Mouse (Mus musculus): ENCODE results near the gene Neurl1a. TPM values are rescaled to one million over a fixed set of nuclear protein-coding genes. Genes with fewer than 3 reads are reported as not detected.

Gene Neurl1a
- polyA plus RNA-seq, 1 experiment: 3.7 TPM

DNA sequence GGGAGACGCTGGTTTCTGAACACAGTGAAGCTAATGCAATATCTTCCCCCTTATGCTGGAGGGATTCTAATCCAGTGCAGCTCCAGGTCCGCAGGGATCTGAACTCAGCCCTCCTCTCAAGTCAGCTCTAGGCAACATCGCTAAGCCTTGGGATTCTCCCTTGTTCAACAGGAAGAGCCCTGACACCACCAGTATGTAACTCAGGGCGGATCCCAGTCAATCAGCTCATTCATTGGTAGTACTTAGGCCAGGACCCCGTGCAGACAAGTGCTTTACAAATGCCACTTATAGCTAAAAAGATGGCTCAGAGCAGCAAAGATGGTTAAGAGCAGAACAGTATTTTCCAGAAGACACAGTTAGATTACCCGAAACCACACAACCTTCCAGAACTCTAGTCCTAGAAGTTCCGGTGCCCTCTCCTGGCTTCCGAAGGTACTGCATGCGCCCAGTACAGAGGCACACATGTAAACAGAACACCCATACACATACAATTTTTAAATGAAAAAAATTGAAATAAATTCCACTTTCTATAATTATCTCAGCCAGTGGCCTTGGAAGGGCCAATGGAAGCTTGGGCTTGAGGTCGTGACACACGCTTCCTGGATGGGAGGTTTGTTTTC lies 9.7 kb upstream of the Neurl1a start:
- H3ac ChIP-seq (ENCODE audit: control insufficient read depth, insufficient read length, low read depth): no peak overlapping the region
- H3K36me3 ChIP-seq (ENCODE audit: control insufficient read depth, insufficient read depth): no peaks in the 10 kb centered on the region
- peaks cover 8% of the 10 kb centered on the region for H3K27me3 ChIP-seq (ENCODE audit: control insufficient read depth, insufficient read depth, insufficient read length)
- no peaks in the 10 kb centered on the region for H3K79me3 ChIP-seq (ENCODE audit: low read depth)
- peak; percentile 62 for TF ChIP-seq MAX (IDR thresholded peaks at IDR 0.05)
- TF ChIP-seq CEBPB (IDR thresholded peaks at IDR 0.05; ENCODE audit: low read depth): no peak
- TF ChIP-seq MYOG (IDR thresholded peaks at IDR 0.05; ENCODE audit: control insufficient read depth, extremely low read depth, insufficient read length): no peak
- TF ChIP-seq CTCF (IDR thresholded peaks at IDR 0.05; ENCODE audit: control insufficient read depth, insufficient read depth, insufficient read length): peak; percentile 24
- TF ChIP-seq FOSL1 (IDR thresholded peaks at IDR 0.05; ENCODE audit: insufficient read depth, low read length, poor library complexity, severe bottlenecking): no peak
- TF ChIP-seq USF1 (IDR thresholded peaks at IDR 0.05; ENCODE audit: low read depth): no peak
- TF ChIP-seq MYOD1 (IDR thresholded peaks at IDR 0.05; ENCODE audit: control insufficient read depth, insufficient read length, low read depth): no peak
- no peaks in the 10 kb centered on the region for H3K79me2 ChIP-seq (ENCODE audit: control insufficient read depth, insufficient read depth)
- no peak overlapping the region for H3K4me3 ChIP-seq (ENCODE audit: insufficient read depth, poor library complexity, severe bottlenecking)

DNA sequence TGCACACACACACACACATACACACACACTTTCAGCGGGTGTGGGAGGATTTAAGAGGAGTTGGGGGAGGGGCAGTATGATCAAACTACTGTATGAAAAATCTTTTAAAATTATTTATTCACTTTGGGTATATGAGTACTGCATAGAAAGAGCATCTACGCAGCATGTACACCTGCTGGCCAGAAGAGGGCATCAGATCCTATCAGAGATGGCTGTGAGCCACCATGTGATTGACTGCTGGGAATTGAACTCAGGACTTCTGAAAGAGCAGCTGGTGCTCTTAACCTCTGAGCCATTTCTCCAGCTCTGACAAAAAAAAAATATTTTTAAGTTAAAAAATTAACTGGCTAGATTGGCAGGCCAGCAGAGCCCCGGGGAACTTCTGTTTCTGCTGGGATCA lies 4.1 kb upstream of the Neurl1a start:
- H3ac ChIP-seq (ENCODE audit: control insufficient read depth, insufficient read length, low read depth): no peak overlapping the region
- TF ChIP-seq MYOG (IDR thresholded peaks at IDR 0.05; ENCODE audit: control insufficient read depth, extremely low read depth, insufficient read length) (no peak), MYOD1 (IDR thresholded peaks at IDR 0.05; ENCODE audit: control insufficient read depth, insufficient read length, low read depth) (no peak), CEBPB (IDR thresholded peaks at IDR 0.05; ENCODE audit: low read depth) (no peak), FOSL1 (IDR thresholded peaks at IDR 0.05; ENCODE audit: insufficient read depth, low read length, poor library complexity, severe bottlenecking) (no peak), MAX (IDR thresholded peaks at IDR 0.05) (no peak), CTCF (IDR thresholded peaks at IDR 0.05; ENCODE audit: control insufficient read depth, insufficient read depth, insufficient read length) (peak; percentile 26), USF1 (IDR thresholded peaks at IDR 0.05; ENCODE audit: low read depth) (peak; percentile 41)
- no peaks in the 10 kb centered on the region for H3K36me3 ChIP-seq (ENCODE audit: control insufficient read depth, insufficient read depth)
- H3K4me3 ChIP-seq (ENCODE audit: insufficient read depth, poor library complexity, severe bottlenecking): no peak overlapping the region
- no peaks in the 10 kb centered on the region for H3K79me3 ChIP-seq (ENCODE audit: low read depth)
- peaks cover 10% of the 10 kb centered on the region for H3K27me3 ChIP-seq (ENCODE audit: control insufficient read depth, insufficient read depth, insufficient read length)
- no peaks in the 10 kb centered on the region for H3K79me2 ChIP-seq (ENCODE audit: control insufficient read depth, insufficient read depth)

- H3K79me2 ChIP-seq (ENCODE audit: control insufficient read depth, insufficient read depth): no peaks in the 10 kb centered on the region
- H3K4me3 ChIP-seq (ENCODE audit: insufficient read depth, poor library complexity, severe bottlenecking): no peak overlapping the region
- no peak for TF ChIP-seq USF1 (IDR thresholded peaks at IDR 0.05; ENCODE audit: low read depth)
- no peak for TF ChIP-seq CTCF (IDR thresholded peaks at IDR 0.05; ENCODE audit: control insufficient read depth, insufficient read depth, insufficient read length)
- TF ChIP-seq CEBPB (IDR thresholded peaks at IDR 0.05; ENCODE audit: low read depth): no peak
- no peak for TF ChIP-seq MAX (IDR thresholded peaks at IDR 0.05)
- no peak for TF ChIP-seq MYOD1 (IDR thresholded peaks at IDR 0.05; ENCODE audit: control insufficient read depth, insufficient read length, low read depth)
- TF ChIP-seq MYOG (IDR thresholded peaks at IDR 0.05; ENCODE audit: control insufficient read depth, extremely low read depth, insufficient read length): no peak
- no peak for TF ChIP-seq FOSL1 (IDR thresholded peaks at IDR 0.05; ENCODE audit: insufficient read depth, low read length, poor library complexity, severe bottlenecking)
- peaks cover 12% of the 10 kb centered on the region for H3K27me3 ChIP-seq (ENCODE audit: control insufficient read depth, insufficient read depth, insufficient read length)
- no peak overlapping the region for H3ac ChIP-seq (ENCODE audit: control insufficient read depth, insufficient read length, low read depth)
- H3K36me3 ChIP-seq (ENCODE audit: control insufficient read depth, insufficient read depth): no peaks in the 10 kb centered on the region
- H3K79me3 ChIP-seq (ENCODE audit: low read depth): no peaks in the 10 kb centered on the region
Measured at GRCm38 (mm10) chr19:47175472-47175871, 3.1 kb upstream of the Neurl1a start.

- H3K36me3 ChIP-seq (ENCODE audit: control insufficient read depth, insufficient read depth): no peaks in the 10 kb centered on the region
- no peak overlapping the region for H3K4me3 ChIP-seq (ENCODE audit: insufficient read depth, poor library complexity, severe bottlenecking)
- no peak overlapping the region for H3ac ChIP-seq (ENCODE audit: control insufficient read depth, insufficient read length, low read depth)
- peaks cover 12% of the 10 kb centered on the region for H3K27me3 ChIP-seq (ENCODE audit: control insufficient read depth, insufficient read depth, insufficient read length)
- H3K79me2 ChIP-seq (ENCODE audit: control insufficient read depth, insufficient read depth): no peaks in the 10 kb centered on the region
- H3K79me3 ChIP-seq (ENCODE audit: low read depth): no peaks in the 10 kb centered on the region
- TF ChIP-seq MYOG (IDR thresholded peaks at IDR 0.05; ENCODE audit: control insufficient read depth, extremely low read depth, insufficient read length) (no peak), FOSL1 (IDR thresholded peaks at IDR 0.05; ENCODE audit: insufficient read depth, low read length, poor library complexity, severe bottlenecking) (peak; percentile 48), USF1 (IDR thresholded peaks at IDR 0.05; ENCODE audit: low read depth) (no peak)
Measured at GRCm38 (mm10) chr19:47176916-47177505, 1.6 kb upstream of the Neurl1a start.

DNA sequence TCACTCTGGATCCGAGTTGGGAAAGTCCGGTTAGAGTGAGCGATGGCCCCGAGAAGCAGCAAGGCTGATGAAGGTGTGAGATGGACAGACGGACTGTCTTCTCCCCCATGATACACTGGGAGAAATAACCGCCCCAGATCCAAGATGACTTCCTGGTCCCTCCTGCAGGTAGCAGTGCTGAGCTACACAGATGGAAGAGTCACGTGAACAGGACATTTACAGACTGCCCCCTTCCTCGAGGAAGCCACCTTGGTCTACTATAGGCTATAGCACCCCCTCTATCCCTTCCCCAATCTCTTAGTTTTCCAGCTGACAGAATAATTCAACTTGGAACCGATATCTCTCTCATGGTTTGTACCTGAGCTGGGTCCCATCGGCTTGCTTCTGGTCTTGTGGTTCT lies 619 bp upstream of the Neurl1a start:
- H3ac ChIP-seq (ENCODE audit: control insufficient read depth, insufficient read length, low read depth): no peak overlapping the region
- no peaks in the 10 kb centered on the region for H3K79me2 ChIP-seq (ENCODE audit: control insufficient read depth, insufficient read depth)
- no peak for TF ChIP-seq MYOD1 (IDR thresholded peaks at IDR 0.05; ENCODE audit: control insufficient read depth, insufficient read length, low read depth)
- TF ChIP-seq MYOG (IDR thresholded peaks at IDR 0.05; ENCODE audit: control insufficient read depth, extremely low read depth, insufficient read length): no peak
- peak; percentile 84 for TF ChIP-seq USF1 (IDR thresholded peaks at IDR 0.05; ENCODE audit: low read depth)
- peak; percentile 18 for TF ChIP-seq CTCF (IDR thresholded peaks at IDR 0.05; ENCODE audit: control insufficient read depth, insufficient read depth, insufficient read length)
- no peak for TF ChIP-seq FOSL1 (IDR thresholded peaks at IDR 0.05; ENCODE audit: insufficient read depth, low read length, poor library complexity, severe bottlenecking)
- TF ChIP-seq CEBPB (IDR thresholded peaks at IDR 0.05; ENCODE audit: low read depth): no peak
- peaks cover 12% of the 10 kb centered on the region for H3K27me3 ChIP-seq (ENCODE audit: control insufficient read depth, insufficient read depth, insufficient read length)
- no peaks in the 10 kb centered on the region for H3K36me3 ChIP-seq (ENCODE audit: control insufficient read depth, insufficient read depth)
- no peaks in the 10 kb centered on the region for H3K79me3 ChIP-seq (ENCODE audit: low read depth)
- H3K4me3 ChIP-seq (ENCODE audit: insufficient read depth, poor library complexity, severe bottlenecking): no peak overlapping the region

Data from C2C12 (cell line).